Mouse (Mus musculus) regulatory T cell (primary cell): ENCODE data around the gene Pja2.
"Not testable (repeated sequence)": the region's sequence is repeated elsewhere in the genome, so short reads cannot be mapped to it uniquely, and the experiment has no call there.

Experiments used
- in situ Hi-C: fragments of 300-600 bp; cut with MboI, MseI; formaldehyde crosslinking; loops from one replicate; pipeline ENCODE4 v1.15.1; 2025; ENCODE audit warnings: high pct_unique_total_duplicates

The Pja2 gene

DNA sequence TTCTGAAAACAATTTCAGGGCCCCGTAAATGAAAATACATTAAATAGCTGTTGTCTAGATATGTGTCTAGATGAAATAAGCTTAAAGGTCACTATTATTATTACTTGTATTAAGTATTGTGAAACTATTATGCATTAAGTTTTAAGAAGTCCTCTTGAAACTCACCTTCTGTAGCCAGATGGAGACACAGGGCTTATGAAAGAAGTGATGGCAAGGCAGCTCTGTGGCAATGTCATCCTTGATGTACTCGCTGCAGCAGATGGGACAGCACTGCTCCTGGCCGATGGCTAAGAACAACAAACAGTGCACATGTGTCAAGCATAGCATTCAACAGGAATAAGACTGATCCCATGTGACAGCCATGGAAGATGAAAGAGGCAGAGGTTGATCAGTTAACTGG is 44.9 kb downstream of the Pja2 start:
- in situ Hi-C loops = no loop called here

GRCm38 (mm10) chr17:64281368-64281767 is 50.3 kb downstream of the Pja2 start:
- in situ Hi-C loops = not testable (repeated sequence)

GRCm38 (mm10) chr17:64277649-64278212 is 54.0 kb downstream of the Pja2 start:
- in situ Hi-C loops = no loop called here

- in situ Hi-C loops = no loop called here
Observed at GRCm38 (mm10) chr17:64276666-64277065, 55.0 kb downstream of the Pja2 start.

- in situ Hi-C loops = no loop called here
Observed at GRCm38 (mm10) chr17:64275188-64275587, 56.5 kb downstream of the Pja2 start.

DNA sequence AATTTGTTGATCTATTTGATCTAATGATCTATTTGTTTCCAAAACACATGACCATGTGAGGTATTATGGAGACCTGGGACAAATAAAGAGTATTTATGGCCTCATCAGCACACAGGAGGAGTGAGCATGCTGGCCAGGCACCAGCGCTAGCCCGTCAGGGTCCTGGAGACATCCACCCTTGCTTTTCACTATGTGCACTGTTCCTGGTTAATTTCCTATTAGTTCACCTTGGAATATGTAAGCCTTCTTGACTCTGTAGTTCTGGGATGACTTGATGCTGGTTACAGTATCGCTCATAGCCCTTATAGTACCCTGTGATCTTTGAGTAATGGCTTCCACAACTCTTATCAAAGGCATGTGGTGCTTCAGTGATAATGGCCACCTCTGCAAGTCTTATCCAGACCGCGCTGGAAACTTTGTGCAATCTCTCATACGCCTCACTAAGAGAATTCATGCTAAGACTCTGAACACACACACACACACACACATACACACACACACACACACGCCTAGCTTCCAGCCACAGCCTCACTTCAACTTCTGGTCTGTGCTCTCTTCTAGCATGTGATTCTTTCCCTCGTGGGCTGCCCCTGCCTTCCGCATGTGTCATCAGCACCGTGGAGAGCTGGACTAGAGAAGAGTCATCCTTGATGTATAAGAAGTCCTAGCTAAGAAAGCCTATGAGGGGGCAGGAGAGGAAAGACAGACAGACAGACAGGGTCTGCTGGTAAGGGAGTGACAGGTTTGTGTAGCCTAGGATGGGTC is 57.2 kb downstream of the Pja2 start:
- in situ Hi-C loops = no loop called here

DNA sequence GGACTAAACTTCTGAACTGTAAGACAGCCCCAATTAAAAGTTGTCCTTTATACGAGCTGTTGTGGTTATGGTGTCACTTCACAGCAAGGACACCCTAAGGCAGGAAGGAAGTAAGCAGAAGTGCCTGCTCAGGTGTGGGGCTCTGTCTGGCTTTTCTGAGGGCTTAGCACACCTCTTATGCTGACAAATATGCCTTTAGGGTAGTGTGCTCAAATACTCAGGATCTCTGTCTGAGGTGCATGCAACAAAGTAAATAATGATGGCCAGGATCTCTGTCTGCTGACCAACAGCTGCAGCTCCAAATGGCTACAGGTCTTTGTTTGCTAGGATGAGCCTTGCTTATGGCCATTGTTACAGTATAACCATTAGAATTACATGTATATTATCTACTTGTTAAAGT is 71.1 kb downstream of the Pja2 start:
- in situ Hi-C loops = no loop called here

DNA sequence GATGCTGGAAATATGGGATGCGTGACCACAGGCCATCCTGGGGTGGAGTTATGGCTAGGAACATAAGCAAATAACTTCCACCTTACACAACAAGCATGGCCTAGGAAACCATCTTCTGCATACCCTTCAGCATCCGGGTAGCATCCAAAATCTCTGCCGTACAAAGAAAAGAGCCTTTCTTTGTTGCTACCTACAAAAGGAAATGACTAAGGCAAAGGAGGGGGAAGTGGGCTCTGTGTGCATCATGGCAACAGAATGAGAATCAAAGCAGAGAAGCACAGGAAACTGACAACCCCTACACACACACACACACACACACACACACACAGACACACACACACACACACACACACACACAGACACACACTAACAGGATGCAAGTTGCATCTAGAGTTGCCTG is 83.5 kb downstream of the Pja2 start:
- in situ Hi-C loops = no loop called here

DNA sequence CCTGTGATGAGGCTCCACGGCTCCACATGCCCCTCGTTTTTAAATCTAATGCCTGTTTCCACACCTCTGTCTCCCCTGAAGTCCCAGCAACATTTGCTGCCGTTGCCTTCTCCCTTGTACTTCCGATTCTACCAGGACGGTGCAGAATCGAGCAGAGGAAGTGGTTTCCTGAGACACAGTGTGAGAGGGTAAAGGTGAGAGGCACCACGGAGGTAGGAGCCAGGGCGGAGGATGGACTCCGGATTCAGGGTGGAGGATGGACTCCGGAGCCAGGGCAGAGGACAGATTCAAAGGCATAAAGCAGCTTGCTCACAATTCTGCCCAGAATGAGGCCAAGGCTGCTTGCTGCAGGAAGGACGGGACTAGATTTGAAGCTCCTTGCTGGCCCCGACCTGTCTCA is 88.8 kb downstream of the Pja2 start:
- in situ Hi-C loops = no loop called here

GRCm38 (mm10) chr17:64242310-64242859 is 89.3 kb downstream of the Pja2 start:
- in situ Hi-C loops = no loop called here

- in situ Hi-C loops = no loop called here
Observed at GRCm38 (mm10) chr17:64241544-64242292, 90.0 kb downstream of the Pja2 start.

DNA sequence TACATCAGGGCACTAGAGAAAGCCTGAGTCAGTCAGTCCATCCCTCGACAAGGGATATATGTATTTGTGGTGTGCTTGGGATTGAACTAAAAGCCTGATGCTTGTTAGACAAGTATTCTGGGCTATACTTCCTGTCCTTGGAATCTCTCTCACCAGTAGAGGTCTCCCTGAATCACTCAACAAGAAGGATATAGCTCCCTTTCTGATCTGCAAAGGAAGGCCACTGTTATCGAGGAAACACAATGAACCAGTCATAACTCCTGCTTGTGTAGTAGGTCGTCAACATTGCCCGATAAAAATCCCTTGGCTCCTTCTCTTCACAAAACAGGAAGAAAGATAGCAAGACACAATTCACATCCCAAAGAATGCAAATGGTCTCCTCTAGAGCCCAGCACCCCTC is 99.6 kb downstream of the Pja2 start:
- in situ Hi-C loops = no loop called here

DNA sequence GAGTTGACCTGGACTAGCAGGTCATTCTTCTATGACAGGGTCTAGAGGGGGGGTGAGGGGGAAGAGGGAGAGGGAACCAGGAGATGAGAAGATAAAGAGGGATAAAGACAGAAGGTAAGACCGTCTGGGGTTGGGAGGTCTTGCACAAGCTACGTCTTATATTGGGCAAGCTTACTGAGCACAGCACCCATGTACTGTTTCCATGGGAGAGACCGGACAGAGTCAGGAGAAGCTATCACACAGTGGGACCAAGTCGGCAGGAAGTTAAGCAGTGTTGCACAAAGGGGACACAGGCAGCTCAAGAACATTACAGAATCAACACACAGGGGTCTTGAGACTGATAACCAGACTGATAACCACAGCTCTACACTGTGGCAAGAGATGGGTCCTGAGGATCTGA is 100.1 kb downstream of the Pja2 start:
- in situ Hi-C loops = not testable (repeated sequence)

DNA sequence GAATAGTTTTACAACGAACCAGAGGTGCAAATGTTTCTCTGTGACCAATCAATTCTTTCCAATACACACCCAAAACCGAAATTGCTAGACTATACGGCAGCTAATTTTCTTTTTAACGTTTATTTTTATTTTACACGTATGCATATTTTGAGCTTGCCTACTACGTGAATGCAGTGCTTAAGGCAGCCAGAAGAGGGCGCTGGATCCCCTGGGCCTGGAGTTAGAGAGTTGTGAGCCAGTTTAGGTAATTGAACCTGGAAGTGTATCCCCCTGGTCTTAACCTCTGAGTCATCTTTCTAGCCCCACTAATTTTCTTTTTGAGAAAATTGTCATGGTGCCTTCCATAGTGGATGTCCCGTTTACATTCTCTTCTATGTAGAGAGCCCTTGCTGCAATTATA is 100.5 kb downstream of the Pja2 start:
- in situ Hi-C loops = no loop called here
